Mouse (Mus musculus) bone marrow, adult 2 months (tissue): ENCODE data around the gene Gm12184. TPM values are rescaled to one million over a fixed set of nuclear protein-coding genes. Genes with fewer than 3 reads are reported as not detected.

Experiments used
- H3K27ac ChIP-seq: fragments of 200-500 bp; 2 replicates; pipeline ENCODE4 v1.5.1; 2012; ENCODE audit warnings: low read depth, mild to moderate bottlenecking, control low read depth, inconsistent platforms, low read length; ENCODE audit not compliant: control insufficient read depth, poor library complexity, insufficient read depth
- H3K4me1 ChIP-seq: fragments of 200-500 bp; 2 replicates; pipeline ENCODE4 v1.6.1; 2011; ENCODE audit warnings: low read length; ENCODE audit not compliant: control insufficient read depth, insufficient read depth
- H3K4me3 ChIP-seq: fragments of 200-500 bp; replicated peaks from 2 replicates; pipeline ENCODE3; 2011; ENCODE audit warnings: mild to moderate bottlenecking, low read depth, low read length, control low read depth; ENCODE audit not compliant: control insufficient read depth
- CTCF ChIP-seq: fragments of 200-500 bp; IDR thresholded peaks from 2 replicates; pipeline ENCODE4 v1.5.1; 2011; ENCODE audit warnings: low read length, control low read depth; ENCODE audit not compliant: control insufficient read depth, insufficient read depth
- POLR2A ChIP-seq: fragments of 200-500 bp; IDR thresholded peaks from 2 replicates; pipeline ENCODE4 v1.6.1; 2011; ENCODE audit warnings: low read depth, mild to moderate bottlenecking, control low read depth, low read length, borderline replicate concordance; ENCODE audit not compliant: control insufficient read depth
- WGBS: fragments of 180-500 bp; shearing (Covaris S2); methylation state at CpG from one replicate; pipeline ENCODE4 v1.1.7; 2018; 5-methylcytosine and 5-hydroxymethylcytosine counted together
- polyA plus RNA-seq: library from polyadenylated mRNA; stranded (reverse); fragments of >200 nt; gene quantifications from 2 replicates; pipeline ENCODE4 v1.2.4, GENCODE M21; 2011; ENCODE audit warnings: low replicate concordance; ENCODE audit not compliant: missing spikeins, insufficient read depth, insufficient read length

The Gm12184 gene
- polyA plus RNA-seq, 1 experiment = 76.8 TPM

DNA sequence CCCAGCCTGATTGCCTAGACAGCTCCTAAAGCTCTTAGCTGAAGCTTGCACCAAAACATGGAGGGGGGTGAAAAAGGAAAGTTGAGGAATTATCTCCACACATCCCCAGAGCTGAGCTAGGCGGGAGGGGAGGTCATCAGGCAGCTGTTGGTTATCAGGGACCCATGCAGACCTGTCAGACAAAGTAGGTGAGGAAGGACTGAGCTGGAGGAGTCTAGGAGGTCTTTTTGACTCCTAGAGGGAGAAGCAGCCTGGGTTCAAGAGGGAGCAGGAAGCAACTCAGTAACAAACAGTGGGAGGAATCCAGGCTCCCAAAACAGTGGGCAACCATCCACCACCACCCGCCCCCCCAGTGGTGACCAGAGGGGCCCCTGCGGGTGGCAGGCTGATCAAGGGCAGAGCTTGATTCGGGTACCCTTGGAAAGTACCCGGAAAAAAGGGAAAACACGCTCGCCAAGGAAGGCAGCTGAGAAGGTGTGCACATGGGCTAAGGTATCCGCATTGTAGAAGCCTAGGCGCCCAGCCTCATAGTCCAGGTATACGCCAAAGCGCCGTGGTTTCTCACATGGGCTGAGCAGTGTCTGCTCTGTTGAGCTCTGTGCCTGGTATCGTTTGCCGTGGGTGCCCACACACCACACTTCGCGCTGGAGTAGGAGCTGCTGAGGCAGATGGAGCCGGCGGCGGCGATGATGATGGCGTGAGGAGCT lies 19.4 kb downstream of the Gm12184 start:
- TF ChIP-seq CTCF = no peak
- TF ChIP-seq POLR2A = no peak
- H3K4me3 ChIP-seq = no peak overlapping the region
- 76% methylated on average over 21 of the region's 21 CpGs for WGBS
- H3K4me1 ChIP-seq = peaks cover 2% of the 10 kb centered on the region; the same call in 1 of the 2 replicates
- no peak overlapping the region for H3K27ac ChIP-seq

DNA sequence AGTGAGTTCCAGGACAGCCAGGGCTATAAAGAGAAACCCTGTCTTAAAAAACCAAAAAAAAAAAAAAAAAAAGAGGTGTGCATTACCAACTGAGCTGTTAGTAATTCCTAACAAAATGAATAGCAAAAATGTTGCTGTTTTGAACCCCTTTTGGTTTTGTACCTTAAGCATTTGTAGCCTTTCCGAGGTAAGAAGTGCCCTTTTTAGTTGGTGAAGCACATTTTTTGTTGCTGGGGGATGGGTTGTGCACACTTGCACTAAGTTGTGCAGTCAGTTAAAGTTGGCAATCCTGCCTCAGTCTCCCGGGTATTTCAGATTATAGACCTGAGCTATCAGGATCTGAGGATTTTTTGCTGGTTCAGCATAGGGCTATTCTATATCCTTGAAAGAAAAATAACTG lies 21.5 kb downstream of the Gm12184 start:
- no peak overlapping the region for H3K27ac ChIP-seq
- H3K4me1 ChIP-seq = peaks cover 2% of the 10 kb centered on the region; the same call in 1 of the 2 replicates
- TF ChIP-seq POLR2A (no peak), CTCF (no peak)
- H3K4me3 ChIP-seq = no peak overlapping the region
- 74% methylated on average over 2 of the region's 2 CpGs for WGBS

DNA sequence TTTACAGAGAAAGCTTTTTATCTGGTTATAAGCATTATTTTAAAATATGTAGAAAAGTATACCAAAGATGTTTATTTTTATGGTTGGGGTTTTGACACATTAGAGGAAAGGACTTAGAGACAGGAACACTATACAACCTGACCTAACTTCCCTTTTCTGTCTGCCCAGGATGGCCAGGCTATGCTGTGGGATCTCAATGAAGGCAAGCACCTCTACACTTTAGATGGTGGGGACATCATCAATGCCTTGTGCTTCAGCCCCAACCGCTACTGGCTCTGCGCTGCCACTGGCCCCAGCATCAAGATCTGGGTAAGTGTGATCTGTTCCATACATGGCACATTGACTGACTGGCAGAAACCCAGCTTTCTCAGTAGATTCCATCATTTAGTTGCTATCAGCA lies 22.5 kb downstream of the Gm12184 start:
- no peak overlapping the region for H3K27ac ChIP-seq
- 94% methylated on average over 2 of the region's 2 CpGs for WGBS
- no peak overlapping the region for H3K4me3 ChIP-seq
- TF ChIP-seq POLR2A (no peak), CTCF (no peak)
- H3K4me1 ChIP-seq = peaks cover 2% of the 10 kb centered on the region; the same call in 1 of the 2 replicates

DNA sequence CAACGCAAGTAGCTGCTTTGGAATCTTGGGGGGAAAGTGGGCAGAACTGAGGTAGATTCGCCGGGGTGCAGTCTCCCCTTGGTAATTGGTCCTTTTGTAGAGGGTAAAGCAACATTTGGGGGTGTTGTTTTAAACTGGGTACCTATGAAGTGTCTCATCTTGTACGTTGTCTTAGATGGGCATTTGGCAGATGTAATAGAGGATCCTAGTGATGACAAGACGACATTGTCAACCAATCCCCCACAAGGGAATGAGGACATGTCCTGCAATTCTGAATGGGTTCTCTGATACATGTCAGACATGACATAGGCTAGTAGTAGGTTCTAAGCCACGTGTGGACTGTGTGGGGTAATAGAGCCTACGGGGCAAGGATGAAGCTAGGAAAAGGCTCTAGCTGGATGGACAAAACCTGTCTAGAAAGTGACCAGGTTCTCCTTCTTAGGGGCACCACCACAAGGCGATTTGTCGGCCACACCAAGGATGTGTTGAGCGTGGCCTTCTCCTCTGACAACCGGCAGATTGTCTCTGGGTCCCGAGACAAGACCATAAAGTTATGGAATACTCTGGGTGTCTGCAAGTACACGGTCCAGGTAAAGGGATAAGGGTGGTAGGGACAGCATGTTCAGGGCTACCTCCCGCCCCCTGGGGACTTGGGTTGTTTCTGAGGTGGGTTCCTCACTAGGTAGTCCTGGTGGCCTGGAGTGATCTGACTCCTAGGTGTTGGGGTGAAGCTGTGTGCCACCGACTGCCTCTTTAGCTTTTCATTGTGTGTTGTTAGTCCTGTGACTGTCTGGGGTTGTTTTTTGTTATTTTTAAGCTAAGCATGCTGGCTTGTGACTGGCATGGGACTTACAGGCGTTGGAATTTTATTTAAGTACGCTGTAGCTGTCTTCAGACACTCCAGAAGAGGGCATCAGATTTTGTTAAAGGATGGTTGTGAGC lies 24.4 kb downstream of the Gm12184 start:
- Histone ChIP-seq H3K4me1 (peaks cover 2% of the 10 kb centered on the region; the same call in 1 of the 2 replicates), H3K4me3 (peak overlapping the region; percentile 29), H3K27ac (no peak overlapping the region)
- 59% methylated on average over 17 of the region's 17 CpGs for WGBS
- TF ChIP-seq POLR2A (no peak), CTCF (no peak)

DNA sequence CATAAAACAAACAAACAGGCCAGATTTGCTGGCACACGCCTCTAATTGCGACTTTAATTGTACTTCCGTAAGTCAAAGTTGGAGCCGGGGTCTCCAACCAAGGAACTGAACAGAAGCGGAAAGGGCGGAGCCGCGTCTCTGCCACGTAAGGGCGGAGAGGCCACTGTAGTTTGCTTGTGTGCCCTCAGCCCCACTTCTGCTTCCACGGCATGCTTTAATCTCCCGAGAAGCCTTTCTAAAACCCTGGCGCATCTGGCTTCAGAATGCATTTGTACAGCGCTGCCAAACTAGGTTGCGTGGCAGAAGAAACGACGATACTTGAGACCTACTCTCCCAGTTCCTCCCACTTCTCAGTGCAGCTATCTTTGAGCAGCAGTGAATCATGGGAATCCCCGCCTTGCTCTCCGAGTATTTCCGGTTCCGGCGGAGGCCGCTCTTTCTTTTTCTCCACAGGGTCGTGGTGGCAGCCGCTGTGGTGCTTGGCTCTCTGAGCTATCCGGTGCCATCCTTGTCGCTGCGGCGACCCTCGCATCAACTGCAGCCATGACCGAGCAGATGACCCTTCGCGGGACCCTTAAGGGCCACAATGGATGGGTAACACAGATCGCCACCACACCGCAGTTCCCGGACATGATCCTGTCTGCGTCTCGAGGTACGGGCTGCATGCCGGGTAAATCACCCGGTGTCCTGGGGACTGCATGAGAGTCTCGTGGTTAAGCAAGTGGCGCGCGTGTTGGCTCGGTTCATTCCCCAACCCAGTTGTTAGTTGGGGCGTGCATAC lies 26.3 kb downstream of the Gm12184 start, which contains the start of gene Rack1:
Gene Rack1 (plus strand): TSS at position 412 of the 781 bp plus-strand sequence.
- under 1% methylated on average over 47 of the region's 47 CpGs for WGBS
- peak within 1 kb of the TSS; percentile 86 for H3K4me3 ChIP-seq
- peak within 1 kb of the TSS; percentile 88 for H3K27ac ChIP-seq
- H3K4me1 ChIP-seq = peaks cover 2% of the 10 kb centered on the region; the same call in 1 of the 2 replicates
- TF ChIP-seq POLR2A (peak; percentile 86), CTCF (no peak)

DNA sequence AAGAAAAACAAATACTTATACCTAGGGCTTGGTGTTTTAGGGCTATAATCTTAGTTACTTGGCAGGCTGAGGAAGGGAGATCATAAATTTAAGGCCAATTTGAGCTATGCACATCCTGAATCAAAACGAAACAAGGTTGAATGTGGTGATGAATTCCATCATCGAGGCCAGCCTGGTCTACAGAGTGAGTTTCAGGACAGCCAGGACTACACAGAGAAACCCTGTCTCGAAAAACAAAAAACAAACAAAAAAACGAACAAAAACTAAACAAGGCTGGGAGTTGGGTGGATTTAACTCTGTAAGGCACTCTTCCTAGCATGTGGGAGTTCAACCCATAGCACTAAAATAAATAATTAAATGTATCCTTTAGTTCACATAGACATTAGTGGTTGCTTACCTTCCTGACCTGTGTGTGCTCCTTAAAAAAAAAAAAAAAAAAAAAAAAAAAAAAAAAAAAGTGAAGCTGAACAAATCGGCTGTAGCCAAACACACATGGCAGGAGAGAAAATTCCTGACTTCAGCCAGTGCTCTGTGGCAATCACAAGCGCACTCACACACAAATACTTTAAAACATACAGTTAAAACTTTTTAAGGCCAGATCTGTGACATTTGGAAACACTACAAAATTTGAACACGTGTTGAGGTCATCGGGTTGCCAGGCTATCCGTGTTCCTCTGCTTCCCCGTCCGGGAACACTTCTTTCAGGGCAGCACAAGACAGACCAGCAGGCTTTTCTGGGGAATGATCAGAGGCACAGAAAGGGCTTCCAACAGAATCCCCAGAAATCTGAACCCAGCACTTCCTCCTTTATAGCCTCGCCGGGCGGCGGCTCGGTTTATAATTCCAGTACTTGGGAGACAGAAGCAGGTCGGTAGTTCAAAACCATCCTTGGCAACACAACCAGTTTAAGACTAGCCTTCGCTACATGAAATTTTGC lies 27.2 kb downstream of the Gm12184 start:
- Histone ChIP-seq H3K27ac (peak overlapping the region; percentile 88), H3K4me1 (peaks cover 2% of the 10 kb centered on the region; the same call in 1 of the 2 replicates), H3K4me3 (peak overlapping the region; percentile 86)
- TF ChIP-seq POLR2A (no peak), CTCF (no peak)
- WGBS = 3% methylated on average over 18 of the region's 18 CpGs

DNA sequence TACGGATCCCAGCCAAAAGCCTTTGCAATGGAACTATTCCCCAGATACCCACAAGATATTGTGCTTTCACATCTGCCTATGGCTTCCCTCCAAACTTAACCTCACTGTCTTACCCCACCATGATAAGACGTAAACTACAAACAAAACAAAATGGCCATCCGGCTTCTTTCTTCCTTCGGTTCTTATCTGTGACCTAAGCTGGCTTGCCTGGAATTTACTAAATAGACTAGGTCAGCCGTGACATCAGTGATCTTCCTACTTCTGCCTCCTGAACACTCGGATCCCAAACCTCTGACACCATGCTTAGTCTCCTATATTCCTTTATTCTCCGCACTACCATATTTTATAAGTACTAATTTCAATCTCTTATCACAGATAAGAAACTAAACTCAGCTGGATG lies 28.1 kb downstream of the Gm12184 start:
- 62% methylated on average over 7 of the region's 7 CpGs for WGBS
- Histone ChIP-seq H3K4me1 (peaks cover 2% of the 10 kb centered on the region; the same call in 1 of the 2 replicates), H3K4me3 (peak overlapping the region; percentile 7), H3K27ac (no peak overlapping the region)
- TF ChIP-seq POLR2A (no peak), CTCF (no peak)
